Comparison of ENCODE assay signal across 8 mouse cellular contexts in the genomic region with DNA sequence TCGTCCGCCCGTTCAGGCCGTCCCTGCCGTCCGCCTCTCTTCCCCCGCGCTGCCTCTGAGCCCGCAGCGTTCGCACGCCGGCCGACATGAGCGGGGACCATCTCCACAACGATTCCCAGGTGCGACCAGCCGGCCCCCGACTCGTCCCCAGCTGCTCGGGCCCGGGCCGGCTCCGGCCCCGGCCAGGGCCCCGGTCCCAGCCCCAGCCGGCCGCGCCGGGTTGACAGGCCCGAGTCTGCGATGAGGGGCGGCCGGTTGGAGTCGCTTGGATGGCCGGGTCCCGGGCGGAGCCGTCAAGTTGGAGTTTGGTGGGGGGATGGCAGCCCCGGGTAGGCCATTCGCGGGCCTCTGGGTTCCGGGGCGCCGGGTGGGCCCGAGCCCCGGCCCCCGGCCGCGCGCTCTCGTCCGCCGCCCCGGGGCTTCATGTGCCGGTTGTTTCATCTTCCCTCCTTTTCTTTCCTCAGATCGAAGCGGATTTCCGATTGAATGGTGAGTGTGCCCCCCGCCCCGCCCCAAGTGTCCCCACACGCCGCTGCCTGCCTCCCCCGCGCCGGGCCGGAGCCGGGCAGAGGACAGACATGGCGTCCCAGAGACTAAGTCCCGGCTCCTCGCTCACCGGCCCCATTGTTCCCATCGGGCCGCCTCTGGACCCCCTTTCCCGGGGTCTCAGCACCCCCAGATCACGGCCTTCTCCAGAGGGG. TPM values are rescaled to one million over a fixed set of nuclear protein-coding genes. Genes with fewer than 3 reads are reported as not detected.
DNase-seq lines count a peak whose midpoint lies in the region; ATAC-seq and TF ChIP-seq lines count a peak whose summit lies in the region.

No protein-coding gene starts in this region.

- WGBS in embryonic facial prominence, embryonic 14.5 days: 0% methylated on average over 41 of the region's 76 CpGs
- under 1% methylated on average over 68 of the region's 76 CpGs for WGBS in heart, embryonic 15.5 days
- WGBS in lung, adult 2 months: 1% methylated on average over 72 of the region's 76 CpGs
- WGBS in neural tube, embryonic 15.5 days: under 1% methylated on average over 73 of the region's 76 CpGs

- peak overlapping the region; percentile 99 for H3K9ac ChIP-seq in embryonic facial prominence, embryonic 14.5 days (ENCODE audit: low read depth, low read length)
- H3K9ac ChIP-seq in heart, embryonic 15.5 days: peak overlapping the region; percentile 99
- peak overlapping the region; percentile 100 for H3K9ac ChIP-seq in neural tube, embryonic 15.5 days (replicated peaks)

- no peaks in the 10 kb centered on the region for H3K36me3 ChIP-seq in embryonic facial prominence, embryonic 14.5 days (ENCODE audit: control insufficient read depth, insufficient read depth, low read length)
- H3K36me3 ChIP-seq in heart, embryonic 15.5 days: no peaks in the 10 kb centered on the region
- H3K36me3 ChIP-seq in neural tube, embryonic 15.5 days: no peaks in the 10 kb centered on the region

- peak overlapping the region; percentile 99 for H3K27ac ChIP-seq in embryonic facial prominence, embryonic 14.5 days (replicated peaks; ENCODE audit: low read depth, low read length)
- H3K27ac ChIP-seq in heart, embryonic 15.5 days: peak overlapping the region; percentile 96
- peak overlapping the region; percentile 98 for H3K27ac ChIP-seq in neural tube, embryonic 15.5 days (replicated peaks)

- no peaks in the 10 kb centered on the region for H3K27me3 ChIP-seq in embryonic facial prominence, embryonic 14.5 days (replicated peaks; ENCODE audit: control insufficient read depth, insufficient read depth, low read length)
- no peaks in the 10 kb centered on the region for H3K27me3 ChIP-seq in heart, embryonic 15.5 days
- no peaks in the 10 kb centered on the region for H3K27me3 ChIP-seq in neural tube, embryonic 15.5 days (replicated peaks)

- peaks cover 29% of the 10 kb centered on the region for H3K4me1 ChIP-seq in embryonic facial prominence, embryonic 14.5 days (ENCODE audit: control insufficient read depth, insufficient read depth, low read length)
- H3K4me1 ChIP-seq in heart, embryonic 15.5 days (replicated peaks): peaks cover 27% of the 10 kb centered on the region
- H3K4me1 ChIP-seq in lung, adult 2 months (ENCODE audit: control insufficient read depth, insufficient read depth, low read length): peaks cover 7% of the 10 kb centered on the region
- peaks cover 25% of the 10 kb centered on the region for H3K4me1 ChIP-seq in neural tube, embryonic 15.5 days

- no peaks in the 10 kb centered on the region for H3K9me3 ChIP-seq in embryonic facial prominence, embryonic 14.5 days (ENCODE audit: control insufficient read depth, low read length)
- H3K9me3 ChIP-seq in heart, embryonic 15.5 days (replicated peaks): no peaks in the 10 kb centered on the region
- no peaks in the 10 kb centered on the region for H3K9me3 ChIP-seq in neural tube, embryonic 15.5 days (replicated peaks)

- H3K4me3 ChIP-seq in embryonic facial prominence, embryonic 14.5 days (ENCODE audit: low read depth, low read length): peak overlapping the region; percentile 100
- H3K4me3 ChIP-seq in heart, embryonic 15.5 days: peak overlapping the region; percentile 92
- H3K4me3 ChIP-seq in lung, adult 2 months (replicated peaks; ENCODE audit: extremely low read depth, low read depth, low read length): peak overlapping the region; percentile 67
- peak overlapping the region; percentile 90 for H3K4me3 ChIP-seq in neural tube, embryonic 15.5 days (replicated peaks)

- DNase-seq in CD4-positive helper T cell, adult 2 months (ENCODE audit: low read depth, low spot score): peak; percentile 68
- peak; percentile 73 for DNase-seq in adrenal gland, postnatal 10 days
- DNase-seq in embryonic facial prominence, embryonic 14.5 days (ENCODE audit: low spot score): peak; percentile 34
- DNase-seq in kidney, postnatal 14 days: peak; percentile 68
- DNase-seq in lung, adult 2 months: peak; percentile 75
- peak; percentile 30 to 32 for DNase-seq in thymus, adult 18-20 months

- ATAC-seq in embryonic facial prominence, embryonic 14.5 days (ENCODE audit: low read depth): peak; percentile 16
- ATAC-seq in heart, embryonic 15.5 days (replicated peaks; ENCODE audit: insufficient number of reproducible peaks, insufficient read depth, low FRiP score, low read depth): peak; percentile 37
- peak; percentile 54 for ATAC-seq in neural tube, embryonic 15.5 days (ENCODE audit: low FRiP score)

- TF ChIP-seq CTCF in lung, adult 2 months (IDR thresholded peaks at IDR 0.05; ENCODE audit: insufficient read depth, low read length): no peak

- no peak for TF ChIP-seq POLR2A in lung, adult 2 months (IDR thresholded peaks at IDR 0.05; ENCODE audit: borderline replicate concordance, extremely low read depth, low read depth, low read length)

- H3K4me2 ChIP-seq in embryonic facial prominence, embryonic 14.5 days (ENCODE audit: low read depth, low read length): peak overlapping the region; percentile 61
- peak overlapping the region; percentile 59 for H3K4me2 ChIP-seq in heart, embryonic 15.5 days
- peak overlapping the region; percentile 62 for H3K4me2 ChIP-seq in neural tube, embryonic 15.5 days

RNA-seq across cellular contexts. Expression of a gene that starts 0.6 kb away (rescaled TPM):
- 10 to 100 TPM; 72.7 to 75.0 TPM for total RNA-seq in adrenal gland, postnatal 10 days (2021)
- 63.6 and 64.0 TPM in 2 replicates for polyA plus RNA-seq in embryonic facial prominence, embryonic 14.5 days (2014; fragmentation: Nextera tagmentation; extraction: Ambion mirVana)
- 42.8 and 48.1 TPM in 2 replicates for polyA plus RNA-seq in heart, embryonic 15.5 days (2015; fragmentation: Nextera tagmentation; extraction: Ambion mirVana)
- 10.7 and 14.2 TPM in 2 replicates for polyA plus RNA-seq in lung, adult 2 months (2012; rRNA removed)
- 65.2 and 68.5 TPM in 2 replicates for polyA plus RNA-seq in neural tube, embryonic 15.5 days (2015; fragmentation: Nextera tagmentation; extraction: Ambion mirVana)

Comparison
In these comparisons a context has a peak if more than half of its experiments do, and no peak if none do; other contexts are left out.
1. Peak in every context shown above with its lines: DNase-seq, ATAC-seq, H3K4me3 ChIP-seq and H3K27ac ChIP-seq.